Mouse (Mus musculus) E14TG2a.4 (cell line): Measurements from ENCODE around the gene Olfr1383.
"Not testable (repeated sequence)": the region's sequence is repeated elsewhere in the genome, so short reads cannot be mapped to it uniquely, and the experiment has no call there.

Experiments used
- CTCF ChIP-seq: conservative IDR thresholded peaks from 2 replicates; pipeline ENCODE4 v1.5.1; 2014; ENCODE audit warnings: low read length
- NANOG ChIP-seq: IDR thresholded peaks from 2 replicates; pipeline ENCODE4 v1.6.1; 2014; ENCODE audit warnings: borderline replicate concordance, low read length, mixed read lengths
- POU5F1 ChIP-seq: IDR thresholded peaks from 2 replicates; pipeline ENCODE4 v1.6.1; 2014; ENCODE audit warnings: low read length, borderline replicate concordance

GRCm38 (mm10) chr11:49556578-49556977 lies 37.1 kb downstream of the Olfr1383 start, which contains the start of gene Olfr1380:
- not testable (repeated sequence) for TF ChIP-seq CTCF, NANOG, POU5F1
